ENCODE assay signal across 7 mouse cellular contexts in genomic region chr8:84415378-84415898, GRCm38 (mm10). TPM values are rescaled to one million over a fixed set of nuclear protein-coding genes. Genes with fewer than 3 reads are reported as not detected.
DNase-seq lines count a peak whose midpoint lies in the region; ATAC-seq and TF ChIP-seq lines count a peak whose summit lies in the region.

No protein-coding gene starts in this region.

- DNase-seq in cerebellum, postnatal 36 days = peak; percentile 58 to 61
- DNase-seq in heart, adult 2 months = peak; percentile 27 to 42
- DNase-seq in kidney, postnatal 14 days = peak; percentile 41
- DNase-seq in midbrain, embryonic 14.5 days = peak; percentile 75
- DNase-seq in urinary bladder, adult 2 months (ENCODE audit: low spot score) = no peak

- peak overlapping the region; percentile 74 for H3K4me3 ChIP-seq in megakaryocyte, embryonic 14.5 days (replicated peaks)
- peak overlapping the region; percentile 61 for H3K4me3 ChIP-seq in heart, adult 2 months
- peak overlapping the region; percentile 76 for H3K4me3 ChIP-seq in midbrain, embryonic 14.5 days (replicated peaks; ENCODE audit: low read depth, low read length)

- peak overlapping the region; percentile 60 for H3K9ac ChIP-seq in heart, adult 2 months (ENCODE audit: low read depth, low read length)
- peak overlapping the region; percentile 91 for H3K9ac ChIP-seq in midbrain, embryonic 14.5 days (replicated peaks; ENCODE audit: low read length)

- no peaks in the 10 kb centered on the region for H3K79me2 ChIP-seq in heart, adult 2 months (replicated peaks; ENCODE audit: control insufficient read depth, insufficient read depth, low read length)

- WGBS in heart, adult 2 months = 2% methylated on average over 62 of the region's 64 CpGs
- under 1% methylated on average over 58 of the region's 64 CpGs for whole genome bisulfite sequencing in midbrain, embryonic 14.5 days

- peaks cover 89% of the 10 kb centered on the region for H3K27me3 ChIP-seq in megakaryocyte, embryonic 14.5 days (replicated peaks)
- peaks cover 6% of the 10 kb centered on the region for H3K27me3 ChIP-seq in heart, adult 2 months (ENCODE audit: control insufficient read depth, insufficient read depth, low read length)
- no peaks in the 10 kb centered on the region for H3K27me3 ChIP-seq in midbrain, embryonic 14.5 days (ENCODE audit: control insufficient read depth, insufficient read depth, low read length)

- intact Hi-C loops in heart, adult 2 months (cut with DNase I) = no loop called here

- H3K4me1 ChIP-seq in megakaryocyte, embryonic 14.5 days = peaks cover 12% of the 10 kb centered on the region
- no peaks in the 10 kb centered on the region for H3K4me1 ChIP-seq in heart, adult 2 months (ENCODE audit: control insufficient read depth, insufficient read depth, low read length)
- peaks cover 16% of the 10 kb centered on the region for H3K4me1 ChIP-seq in midbrain, embryonic 14.5 days (ENCODE audit: control insufficient read depth, insufficient read depth, low read length)

- TF ChIP-seq POLR2A in heart, adult 2 months (IDR thresholded peaks at IDR 0.05; ENCODE audit: insufficient read depth, low read depth, low read length) = no peak

- H3K27ac ChIP-seq in heart, adult 2 months = no peak overlapping the region
- H3K27ac ChIP-seq in midbrain, embryonic 14.5 days (replicated peaks; ENCODE audit: low read depth, low read length) = peak overlapping the region; percentile 91

- no peaks in the 10 kb centered on the region for H3K36me3 ChIP-seq in megakaryocyte, embryonic 14.5 days (replicated peaks; ENCODE audit: low read length)
- H3K36me3 ChIP-seq in heart, adult 2 months (ENCODE audit: control insufficient read depth, insufficient read depth, low read length) = no peaks in the 10 kb centered on the region
- no peaks in the 10 kb centered on the region for H3K36me3 ChIP-seq in midbrain, embryonic 14.5 days (ENCODE audit: control insufficient read depth, insufficient read depth, low read length)

- ATAC-seq in megakaryocyte, adult 5-6 weeks (ENCODE audit: poor library complexity, severe bottlenecking) = no peak
- ATAC-seq in midbrain, embryonic 14.5 days (ENCODE audit: low FRiP score, low TSS enrichment) = peak; percentile 68

- peaks cover 13% of the 10 kb centered on the region for H3K9me3 ChIP-seq in megakaryocyte, embryonic 14.5 days
- H3K9me3 ChIP-seq in midbrain, embryonic 14.5 days (ENCODE audit: control insufficient read depth, low read length) = no peaks in the 10 kb centered on the region

- TF ChIP-seq EP300 in heart, adult 2 months (IDR thresholded peaks at IDR 0.05; ENCODE audit: insufficient read depth, low read depth, low read length) = no peak

- TF ChIP-seq CTCF in heart, adult 2 months (IDR thresholded peaks at IDR 0.05) = no peak

- peak overlapping the region; percentile 81 for H3K4me2 ChIP-seq in midbrain, embryonic 14.5 days (ENCODE audit: low read length)

RNA-seq across cellular contexts. Expression of gene Cacna1a, which starts 27.2 kb away (rescaled TPM):
- 21.6 and 48.9 TPM in 2 replicates for polyA plus RNA-seq in megakaryocyte, embryonic 14.5 days (2012; ENCODE audit: insufficient read depth, low replicate concordance)
- total RNA-seq in megakaryocyte, adult 5-6 weeks (2015) = 0.31 and 1.6 TPM in 2 replicates
- total RNA-seq in megakaryocyte, adult 5-6 weeks (2017) = 0.33 and 10.3 TPM in 2 replicates
- total RNA-seq in heart, adult 2 months (2021) = 1 to 10 TPM; 2.5 to 2.7 TPM
- 4.4 and 5.9 TPM in 2 replicates for polyA plus RNA-seq in heart, adult 2 months (2012; rRNA removed)
- polyA plus RNA-seq in midbrain, embryonic 14.5 days (2014; fragmentation: Nextera tagmentation; extraction: Ambion mirVana) = 13.8 and 16.1 TPM in 2 replicates
- 5.0 and 6.7 TPM in 2 replicates for polyA plus RNA-seq in urinary bladder, adult 2 months (2012; rRNA removed)
